Mouse (Mus musculus): ENCODE measurements at regions not wholly inside any gene's neighbourhood (a gene's known extent, or its start where the extent isn't known, plus 50 kb on each side); places are given as distances from the start of the nearest gene placed in this dataset.

GRCm38 (mm10) chr9:25683635-25684333 lies 202.4 kb downstream of the Eepd1 start:
- TF ChIP-seq POLR2A (IDR thresholded peaks at IDR 0.05; ENCODE audit: extremely low read depth, insufficient read depth, low read length) (no peak), CTCF (IDR thresholded peaks at IDR 0.05; ENCODE audit: low read depth, low read length) (no peak)

Measured in liver, adult 2 months (tissue).